Mouse (Mus musculus): ENCODE results near the gene Atp2b2. TPM values are rescaled to one million over a fixed set of nuclear protein-coding genes. Genes with fewer than 3 reads are reported as not detected.

Gene Atp2b2
- polyA plus RNA-seq, 2 experiments: 0.55 to 0.91 TPM

DNA sequence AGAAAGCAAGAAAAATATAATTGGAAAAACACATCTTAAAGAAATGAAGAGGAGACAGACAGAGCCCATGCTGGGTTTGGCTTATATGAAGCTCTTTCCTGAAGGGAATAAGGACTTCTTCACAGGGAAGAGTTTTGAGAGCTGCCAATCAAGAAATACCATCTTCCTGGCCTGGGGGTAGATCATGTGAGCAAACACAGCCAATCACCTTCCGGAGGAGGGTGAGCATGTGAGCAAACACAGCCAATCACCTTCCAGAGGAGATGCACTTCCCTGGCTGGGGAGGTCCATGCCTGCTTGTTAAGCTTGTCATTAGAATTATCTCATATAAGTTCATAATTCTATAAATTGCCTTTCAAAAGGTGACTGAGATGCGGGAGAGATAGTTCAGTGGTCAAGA is 211.9 kb downstream of the Atp2b2 start:
- Histone ChIP-seq H3K4me2 (ENCODE audit: low read depth) (no peak overlapping the region), H3K4me1 (replicated peaks; ENCODE audit: control insufficient read depth in 2 of 2, insufficient read depth in 2 of 2, low read length in 1 of 2) (no peaks in the 10 kb centered on the region), H3K36me3 (replicated peaks; ENCODE audit: control insufficient read depth, insufficient read depth, low read depth) (no peaks in the 10 kb centered on the region), H3K27me3 (ENCODE audit: control insufficient read depth, insufficient read depth, low read length) (no peaks in the 10 kb centered on the region), H3K27ac (no peak overlapping the region), H3K4me3 (ENCODE audit: insufficient read depth in 1 of 2, low read depth in 2 of 2, low read length in 2 of 2) (no peak overlapping the region), H3K9ac (replicated peaks) (no peak overlapping the region), H3K9me3 (ENCODE audit: control insufficient read depth, low read length) (no peaks in the 10 kb centered on the region)
- 79% methylated on average over 2 of the region's 2 CpGs for WGBS (ENCODE audit: insufficient replicate concordance)
- ATAC-seq (ENCODE audit: insufficient read depth): no peak
- DNase-seq (ENCODE audit: low read depth in 3 of 3, low spot score in 3 of 3): no peak
- no peak for TF ChIP-seq CTCF (IDR thresholded peaks at IDR 0.05; ENCODE audit: low read depth)
- no peak for TF ChIP-seq EP300 (IDR thresholded peaks at IDR 0.05; ENCODE audit: low read depth)

- 69% methylated on average over 4 of the region's 4 CpGs for WGBS (ENCODE audit: insufficient replicate concordance)
- no peak for ATAC-seq (ENCODE audit: insufficient read depth)
- Histone ChIP-seq H3K4me1 (replicated peaks; ENCODE audit: control insufficient read depth in 2 of 2, insufficient read depth in 2 of 2, low read length in 1 of 2) (no peaks in the 10 kb centered on the region), H3K27me3 (ENCODE audit: control insufficient read depth, insufficient read depth, low read length) (no peaks in the 10 kb centered on the region), H3K27ac (no peak overlapping the region), H3K36me3 (replicated peaks; ENCODE audit: control insufficient read depth, insufficient read depth, low read depth) (no peaks in the 10 kb centered on the region), H3K4me3 (ENCODE audit: insufficient read depth in 1 of 2, low read depth in 2 of 2, low read length in 2 of 2) (no peak overlapping the region), H3K4me2 (ENCODE audit: low read depth) (no peak overlapping the region), H3K9ac (replicated peaks) (no peak overlapping the region), H3K9me3 (ENCODE audit: control insufficient read depth, low read length) (no peaks in the 10 kb centered on the region)
- no peak for TF ChIP-seq CTCF (IDR thresholded peaks at IDR 0.05; ENCODE audit: low read depth)
- TF ChIP-seq EP300 (IDR thresholded peaks at IDR 0.05; ENCODE audit: low read depth): no peak
- no peak for DNase-seq (ENCODE audit: low read depth in 3 of 3, low spot score in 3 of 3)
These were observed 215.1 kb downstream of the Atp2b2 start for GRCm38 (mm10) chr6:113827309-113827708.

GRCm38 (mm10) chr6:113822417-113822816 is 220.0 kb downstream of the Atp2b2 start:
- Histone ChIP-seq H3K36me3 (replicated peaks; ENCODE audit: control insufficient read depth, insufficient read depth, low read depth) (no peaks in the 10 kb centered on the region), H3K9ac (replicated peaks) (no peak overlapping the region), H3K4me2 (ENCODE audit: low read depth) (no peak overlapping the region), H3K27ac (no peak overlapping the region), H3K9me3 (ENCODE audit: control insufficient read depth, low read length) (no peaks in the 10 kb centered on the region), H3K4me1 (replicated peaks; ENCODE audit: control insufficient read depth in 2 of 2, insufficient read depth in 2 of 2, low read length in 1 of 2) (no peaks in the 10 kb centered on the region), H3K4me3 (ENCODE audit: insufficient read depth in 1 of 2, low read depth in 2 of 2, low read length in 2 of 2) (no peak overlapping the region), H3K27me3 (ENCODE audit: control insufficient read depth, insufficient read depth, low read length) (no peaks in the 10 kb centered on the region)
- 34% methylated on average over 7 of the region's 7 CpGs for WGBS (ENCODE audit: insufficient replicate concordance)
- DNase-seq (ENCODE audit: low read depth in 3 of 3, low spot score in 3 of 3) (peak in 1 of 3 experiments; percentile 6), ATAC-seq (ENCODE audit: insufficient read depth) (no peak)
- TF ChIP-seq CTCF (IDR thresholded peaks at IDR 0.05; ENCODE audit: low read depth) (peak; percentile 77), EP300 (IDR thresholded peaks at IDR 0.05; ENCODE audit: low read depth) (no peak)

- DNase-seq (ENCODE audit: low read depth in 3 of 3, low spot score in 3 of 3): no peak
- no peaks in the 10 kb centered on the region for H3K4me1 ChIP-seq (replicated peaks; ENCODE audit: control insufficient read depth in 2 of 2, insufficient read depth in 2 of 2, low read length in 1 of 2)
- no peak for ATAC-seq (ENCODE audit: insufficient read depth)
- no peaks in the 10 kb centered on the region for H3K36me3 ChIP-seq (replicated peaks; ENCODE audit: control insufficient read depth, insufficient read depth, low read depth)
- no peak overlapping the region for H3K4me3 ChIP-seq (ENCODE audit: insufficient read depth in 1 of 2, low read depth in 2 of 2, low read length in 2 of 2)
- WGBS (ENCODE audit: insufficient replicate concordance): 65% methylated on average over 3 of the region's 3 CpGs
- H3K9me3 ChIP-seq (ENCODE audit: control insufficient read depth, low read length): no peaks in the 10 kb centered on the region
- no peak overlapping the region for H3K27ac ChIP-seq
- TF ChIP-seq CTCF (IDR thresholded peaks at IDR 0.05; ENCODE audit: low read depth) (no peak), EP300 (IDR thresholded peaks at IDR 0.05; ENCODE audit: low read depth) (no peak)
- H3K9ac ChIP-seq (replicated peaks): no peak overlapping the region
- H3K27me3 ChIP-seq (ENCODE audit: control insufficient read depth, insufficient read depth, low read length): no peaks in the 10 kb centered on the region
- H3K4me2 ChIP-seq (ENCODE audit: low read depth): no peak overlapping the region
These were observed 225.7 kb downstream of the Atp2b2 start for GRCm38 (mm10) chr6:113816690-113817089.

- Histone ChIP-seq H3K9ac (replicated peaks) (no peak overlapping the region), H3K27me3 (ENCODE audit: control insufficient read depth, insufficient read depth, low read length) (no peaks in the 10 kb centered on the region), H3K36me3 (replicated peaks; ENCODE audit: control insufficient read depth, insufficient read depth, low read depth) (no peaks in the 10 kb centered on the region), H3K27ac (no peak overlapping the region), H3K4me3 (ENCODE audit: insufficient read depth in 1 of 2, low read depth in 2 of 2, low read length in 2 of 2) (no peak overlapping the region), H3K4me2 (ENCODE audit: low read depth) (no peak overlapping the region), H3K9me3 (ENCODE audit: control insufficient read depth, low read length) (no peaks in the 10 kb centered on the region), H3K4me1 (replicated peaks; ENCODE audit: control insufficient read depth in 2 of 2, insufficient read depth in 2 of 2, low read length in 1 of 2) (no peaks in the 10 kb centered on the region)
- TF ChIP-seq EP300 (IDR thresholded peaks at IDR 0.05; ENCODE audit: low read depth) (no peak), CTCF (IDR thresholded peaks at IDR 0.05; ENCODE audit: low read depth) (no peak)
- DNase-seq (ENCODE audit: low read depth in 3 of 3, low spot score in 3 of 3) (no peak), ATAC-seq (ENCODE audit: insufficient read depth) (no peak)
- 30% methylated on average over 1 of the region's 1 CpGs for WGBS (ENCODE audit: insufficient replicate concordance)
These were observed 231.0 kb downstream of the Atp2b2 start for GRCm38 (mm10) chr6:113811462-113811861.

Data from liver, embryonic 14.5 days (tissue).